Mouse (Mus musculus) erythroblast, embryonic 14.5 days (primary cell): ENCODE results near the gene Pappa2.

ENCODE experiments used
- GATA1 ChIP-seq: IDR thresholded peaks from 2 replicates; pipeline ENCODE4 v1.6.1; 2012; ENCODE audit warnings: low read length, inconsistent platforms, mixed read lengths
- TAL1 ChIP-seq: IDR thresholded peaks from 3 replicates; pipeline ENCODE4 v1.6.1; 2012; ENCODE audit warnings: low read length, inconsistent platforms, mixed read lengths

DNA sequence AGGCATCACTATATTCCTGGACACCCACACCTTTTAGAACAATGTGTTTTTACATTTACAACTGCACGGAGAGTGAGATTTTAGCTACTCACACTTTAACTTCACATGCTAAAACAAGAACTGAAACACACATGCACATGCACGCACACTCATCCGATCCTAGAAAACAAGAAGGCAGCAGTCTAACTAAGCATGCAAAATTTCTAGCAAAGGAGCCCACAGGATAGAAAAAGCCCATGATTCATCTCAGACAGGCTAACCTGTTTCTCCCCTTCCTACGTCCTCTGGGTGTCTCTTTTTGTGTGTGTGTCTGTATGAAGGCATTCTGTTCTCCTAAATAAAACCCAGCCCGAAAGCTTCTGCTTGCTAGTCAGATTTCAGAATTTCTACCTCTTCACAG lies 239.3 kb downstream of the Pappa2 start:
- TF ChIP-seq TAL1 (no peak), GATA1 (no peak)
